Mouse (Mus musculus) CH12.LX (cell line): ENCODE results near the gene Cnr2. TPM values are rescaled to one million over a fixed set of nuclear protein-coding genes. Genes with fewer than 3 reads are reported as not detected.

Experiments
- DNase-seq: peaks from one replicate; pipeline ENCODE4 v3.0.0-alpha.2; 2013; ENCODE audit errors: extremely low read depth
- H3K27ac ChIP-seq: 2 replicates; pipeline ENCODE4 v1.5.1; 2012; ENCODE audit warnings: low read depth, mild to moderate bottlenecking, control low read depth, moderate library complexity; ENCODE audit not compliant: insufficient read depth
- H3K27me3 ChIP-seq: replicated peaks from 2 replicates; pipeline ENCODE3; 2012; ENCODE audit warnings: inconsistent platforms
- H3K36me3 ChIP-seq, 2 experiments: replicated peaks in 1 of 2; 2 replicates each; pipeline versions ENCODE3 to v1.6.1; 2012; ENCODE audit warnings: inconsistent platforms in 1 of 2, low read length in 1 of 2, mild to moderate bottlenecking in 1 of 2, mixed read lengths in 1 of 2, moderate library complexity in 1 of 2; ENCODE audit not compliant: control insufficient read depth in 1 of 2, insufficient read depth in 1 of 2
- H3K4me1 ChIP-seq, 2 experiments: 2 replicates each; pipeline ENCODE4 v1.6.1; 2012; ENCODE audit warnings: inconsistent platforms in 1 of 2, moderate library complexity in 1 of 2; ENCODE audit not compliant: insufficient read depth in 2 of 2, control insufficient read depth in 1 of 2
- H3K4me2 ChIP-seq: 2 replicates; pipeline ENCODE4 v1.6.1; 2012; ENCODE audit warnings: low read depth, mild to moderate bottlenecking, control low read depth; ENCODE audit not compliant: poor library complexity, insufficient read depth, severe bottlenecking
- H3K4me3 ChIP-seq, 3 experiments: fragments of 150-350 bp in 1 of 3; sonication (generic) in 1 of 3; replicated peaks in 1 of 3; 2 replicates each; pipeline versions ENCODE3 to v1.5.1; 2011 to 2012; ENCODE audit warnings: low read depth in 2 of 3, low read length in 2 of 3, mild to moderate bottlenecking in 2 of 3, moderate library complexity in 2 of 3, control low read depth in 1 of 3, improper control_type of control experiment in 1 of 3, inconsistent platforms in 1 of 3, mixed read lengths in 1 of 3; ENCODE audit not compliant: poor library complexity in 1 of 3
- H3K79me2 ChIP-seq: replicated peaks from 2 replicates; pipeline ENCODE4 v1.6.1; 2012; ENCODE audit warnings: mild to moderate bottlenecking, moderate library complexity; ENCODE audit not compliant: control insufficient read depth, poor library complexity, insufficient read depth, severe bottlenecking; ENCODE audit errors: extremely low read depth
- H3K9ac ChIP-seq: 2 replicates; pipeline ENCODE4 v1.6.1; 2012; ENCODE audit warnings: low read depth, mild to moderate bottlenecking, control low read depth, moderate library complexity; ENCODE audit not compliant: insufficient read depth
- H3K9me3 ChIP-seq: replicated peaks from 2 replicates; pipeline ENCODE3; 2012; ENCODE audit warnings: low read length, inconsistent platforms, mixed read lengths
- CHD2 ChIP-seq: IDR thresholded peaks from 2 replicates; pipeline ENCODE4 v1.6.1; 2011; ENCODE audit warnings: low read length, improper control_type of control experiment
- ELF1 ChIP-seq: IDR thresholded peaks from 2 replicates; pipeline ENCODE4 v1.6.1; 2014; ENCODE audit warnings: low read depth, mild to moderate bottlenecking, inconsistent platforms, low read length, improper control_type of control experiment
- EP300 ChIP-seq: IDR thresholded peaks from 2 replicates; pipeline ENCODE4 v1.6.1; 2011; ENCODE audit warnings: low read length, improper control_type of control experiment
- ETS1 ChIP-seq: conservative IDR thresholded peaks from 2 replicates; pipeline ENCODE4 v1.6.1; 2012; ENCODE audit warnings: low read depth, mild to moderate bottlenecking, inconsistent platforms, low read length, improper control_type of control experiment, moderate library complexity
- GABPA ChIP-seq: IDR thresholded peaks from 2 replicates; pipeline ENCODE4 v1.6.1; 2012; ENCODE audit warnings: low read depth, low read length, improper control_type of control experiment, inconsistent platforms; ENCODE audit not compliant: insufficient replicate concordance
- HCFC1 ChIP-seq: IDR thresholded peaks from 2 replicates; pipeline ENCODE4 v1.6.1; 2012; ENCODE audit warnings: low read depth, mild to moderate bottlenecking, inconsistent platforms, low read length, improper control_type of control experiment
- IRF4 ChIP-seq: IDR thresholded peaks from 2 replicates; pipeline ENCODE4 v1.6.1; 2014; ENCODE audit warnings: low read depth, mild to moderate bottlenecking, inconsistent platforms, low read length, improper control_type of control experiment
- JUND ChIP-seq: conservative IDR thresholded peaks from 2 replicates; pipeline ENCODE4 v1.6.1; 2011; ENCODE audit warnings: low read depth, low read length, improper control_type of control experiment
- MAX ChIP-seq: IDR thresholded peaks from 2 replicates; pipeline ENCODE4 v1.6.1; 2011; ENCODE audit warnings: low read length, improper control_type of control experiment
- MXI1 ChIP-seq: IDR thresholded peaks from 2 replicates; pipeline ENCODE4 v1.6.1; 2011; ENCODE audit warnings: mild to moderate bottlenecking, low read depth, low read length, improper control_type of control experiment
- MYC ChIP-seq: IDR thresholded peaks from 2 replicates; pipeline ENCODE4 v1.6.1; 2011; ENCODE audit warnings: low read depth, mild to moderate bottlenecking, improper control_type of control experiment, low read length
- NELFE ChIP-seq: IDR thresholded peaks from 2 replicates; pipeline ENCODE4 v1.6.1; 2011; ENCODE audit warnings: low read depth, low read length, improper control_type of control experiment
- NRF1 ChIP-seq: IDR thresholded peaks from 2 replicates; pipeline ENCODE4 v1.6.1; 2014; ENCODE audit warnings: low read depth, mild to moderate bottlenecking, inconsistent platforms, low read length, improper control_type of control experiment, moderate library complexity
- PAX5 ChIP-seq: IDR thresholded peaks from 2 replicates; pipeline ENCODE4 v1.6.1; 2012; ENCODE audit warnings: low read length, inconsistent platforms, mixed read lengths
- POLR2AphosphoS2 ChIP-seq: IDR thresholded peaks from 2 replicates; pipeline ENCODE4 v1.6.1; 2011; ENCODE audit warnings: low read depth, low read length, improper control_type of control experiment
- TBP ChIP-seq: conservative IDR thresholded peaks from 2 replicates; pipeline ENCODE4 v1.6.1; 2011; ENCODE audit warnings: low read depth, low read length, improper control_type of control experiment
- TCF12 ChIP-seq: IDR thresholded peaks from 2 replicates; pipeline ENCODE4 v1.6.1; 2014; ENCODE audit warnings: low read depth, mild to moderate bottlenecking, inconsistent platforms, low read length, improper control_type of control experiment
- USF1 ChIP-seq: IDR thresholded peaks from 2 replicates; pipeline ENCODE4 v1.6.1; 2014; ENCODE audit warnings: low read depth, mild to moderate bottlenecking, inconsistent platforms, low read length, improper control_type of control experiment
- ZC3H11A ChIP-seq: IDR thresholded peaks from 2 replicates; pipeline ENCODE4 v1.6.1; 2012; ENCODE audit warnings: low read depth, mild to moderate bottlenecking, inconsistent platforms, low read length, improper control_type of control experiment
- ZMIZ1 ChIP-seq: IDR thresholded peaks from 2 replicates; pipeline ENCODE4 v1.6.1; 2012; ENCODE audit warnings: low read depth, mild to moderate bottlenecking, inconsistent platforms, low read length, improper control_type of control experiment
- dilution Hi-C: fragments of 300-500 bp; cut with MboI; formaldehyde crosslinking; loops from 2 replicates; pipeline ENCODE4 v1.14.3; 2020; ENCODE audit warnings: low sequenced_read_pairs; ENCODE audit not compliant: extremely low pct_unique_long_range_greater_than_20kb, extremely low pct_ligation_motif_present
- in situ Hi-C: fragments of 300-500 bp; cut with MboI; formaldehyde crosslinking; loops from 3 replicates; pipeline ENCODE4 v1.14.3; 2019; ENCODE audit warnings: low sequenced_read_pairs, low pct_ligation_motif_present, low pct_unique_long_range_greater_than_20kb, mixed read lengths
- polyA plus RNA-seq: library from polyadenylated mRNA; unstranded; fragments of >175 nt; gene quantifications from 2 replicates; pipeline ENCODE4 v1.2.1, GENCODE M21; 2012; ENCODE audit warnings: low read depth; ENCODE audit not compliant: insufficient read length
- total RNA-seq, 2 experiments: library from RNA; depleted of rRNA; stranded (reverse); fragments of 300-350 nt in 1 of 2; fragments of >200 nt in 1 of 2; gene quantifications; 2 replicates each; pipeline ENCODE4 v1.2.3; 2012 to 2014

The Cnr2 gene
- total and polyA plus RNA-seq, 3 experiments: 5.6 to 13.8 (median 10.6) TPM

DNA sequence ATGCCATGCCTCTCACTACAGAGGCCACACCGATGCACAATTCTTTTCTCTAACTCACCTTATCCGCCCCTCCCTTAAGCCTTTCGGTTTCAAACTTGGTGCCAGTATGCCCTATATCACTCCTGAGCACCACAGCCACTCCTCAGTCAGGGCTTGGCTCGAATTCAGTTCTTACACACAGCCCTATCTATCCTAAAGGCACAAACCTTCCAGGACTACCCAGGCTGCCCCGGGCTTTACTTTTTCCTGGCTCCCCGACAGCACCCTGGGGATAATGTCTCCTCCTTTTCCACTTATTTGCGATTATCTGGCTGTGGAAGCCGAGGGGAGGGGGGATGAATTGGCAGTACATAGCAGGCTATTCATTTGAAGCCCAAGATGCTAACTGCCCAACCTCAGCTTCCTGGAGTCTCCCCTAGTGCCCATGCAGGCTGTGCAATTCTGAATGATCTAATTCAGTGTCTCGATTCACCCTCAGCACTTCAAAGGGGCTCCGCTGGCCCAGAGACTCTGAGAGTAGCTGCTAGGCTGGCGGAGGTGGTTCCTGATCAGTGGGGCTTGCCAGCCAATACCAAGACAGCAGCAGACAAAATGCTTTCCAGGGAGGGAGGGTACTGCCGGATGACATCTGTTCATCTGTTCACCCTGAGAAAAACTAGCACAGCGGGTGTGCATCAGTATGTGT is 44.6 kb upstream of the Cnr2 start:
- H3K4me2 ChIP-seq: no peak overlapping the region
- no peak for DNase-seq
- dilution Hi-C loops: no loop called here

GRCm38 (mm10) chr4:135851942-135852341 is 43.3 kb upstream of the Cnr2 start:
- H3K27me3 ChIP-seq: no peaks in the 10 kb centered on the region
- DNase-seq: no peak
- H3K79me2 ChIP-seq: peaks cover 9% of the 10 kb centered on the region
- no peak overlapping the region for H3K4me3 ChIP-seq
- H3K4me1 ChIP-seq: peaks cover 0 to 9% of the 10 kb centered on the region in 2 experiments; a peak in 2 of 4 replicates
- no peak overlapping the region for H3K27ac ChIP-seq
- H3K4me2 ChIP-seq: no peak overlapping the region
- in situ Hi-C loops (no loop called here), dilution Hi-C loops (no loop called here)
- no peaks in the 10 kb centered on the region for H3K9me3 ChIP-seq
- no peaks in the 10 kb centered on the region for H3K36me3 ChIP-seq
- H3K9ac ChIP-seq: no peak overlapping the region
- TF ChIP-seq MYC: no peak
- TF ChIP-seq ELF1: no peak
- TF ChIP-seq ETS1: no peak
- no peak for TF ChIP-seq NELFE
- TF ChIP-seq TBP: no peak
- no peak for TF ChIP-seq HCFC1
- TF ChIP-seq PAX5: no peak
- TF ChIP-seq MXI1: no peak
- no peak for TF ChIP-seq GABPA
- TF ChIP-seq NRF1: no peak
- TF ChIP-seq ZC3H11A: no peak
- no peak for TF ChIP-seq JUND
- no peak for TF ChIP-seq EP300
- no peak for TF ChIP-seq CHD2
- no peak for TF ChIP-seq MAX
- TF ChIP-seq POLR2AphosphoS2: no peak

More for the DNA sequence above, 44.6 kb upstream of the Cnr2 start:
- H3K79me2 ChIP-seq: no peaks in the 10 kb centered on the region
- H3K4me3 ChIP-seq: no peak overlapping the region
- H3K36me3 ChIP-seq: no peaks in the 10 kb centered on the region
- no peak overlapping the region for H3K27ac ChIP-seq
- H3K9me3 ChIP-seq: no peaks in the 10 kb centered on the region
- H3K9ac ChIP-seq: no peak overlapping the region
- no peaks in the 10 kb centered on the region for H3K27me3 ChIP-seq
- in situ Hi-C loops: no loop called here
- peaks cover 0 to 9% of the 10 kb centered on the region in 2 experiments; a peak in 2 of 4 replicates for H3K4me1 ChIP-seq
- no peak for TF ChIP-seq PAX5
- no peak for TF ChIP-seq JUND
- TF ChIP-seq NELFE: no peak
- TF ChIP-seq USF1: no peak
- no peak for TF ChIP-seq TBP
- TF ChIP-seq ZMIZ1: no peak
- TF ChIP-seq EP300: no peak
- TF ChIP-seq TCF12: no peak
- no peak for TF ChIP-seq IRF4
- no peak for TF ChIP-seq MAX
- TF ChIP-seq GABPA: no peak
